Mouse (Mus musculus): Measurements from ENCODE around the gene Ap3b1. TPM values are rescaled to one million over a fixed set of nuclear protein-coding genes. Genes with fewer than 3 reads are reported as not detected.

The Ap3b1 gene
- polyA plus RNA-seq, 1 experiment from 2014 or later: 39.4 TPM

DNA sequence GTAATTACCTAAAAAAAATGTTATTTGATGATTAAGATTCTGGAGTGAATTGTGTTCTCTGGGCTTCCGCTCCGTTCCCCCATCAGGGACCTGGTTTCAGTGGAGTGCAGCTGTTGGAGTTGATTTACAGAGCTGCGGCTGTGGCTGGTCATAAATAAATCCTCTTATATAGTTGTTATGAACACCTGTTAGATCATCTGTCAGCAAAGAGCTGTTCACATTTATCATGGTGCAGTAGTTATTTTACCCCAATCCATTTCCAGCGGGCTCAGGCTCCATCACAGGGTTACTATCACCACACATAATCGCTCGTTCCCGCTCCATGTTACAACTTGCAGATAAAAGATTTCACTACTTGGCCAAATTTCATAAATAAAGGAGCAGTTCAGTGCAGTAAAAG lies 215.1 kb downstream of the Ap3b1 start:
- no peak overlapping the region for H3K9ac ChIP-seq (ENCODE audit: low read length)
- DNase-seq (ENCODE audit: low spot score) (peak; percentile 57), ATAC-seq (ENCODE audit: insufficient number of reproducible peaks, low FRiP score, low TSS enrichment, low read depth) (0 out of 2 replicates have a peak, but pooled peaks have one; percentile 31)
- no peaks in the 10 kb centered on the region for H3K36me3 ChIP-seq (ENCODE audit: control insufficient read depth, insufficient read depth, low read length)
- H3K4me3 ChIP-seq (ENCODE audit: low read depth, low read length): no peak overlapping the region
- no peaks in the 10 kb centered on the region for H3K9me3 ChIP-seq (ENCODE audit: control insufficient read depth, low read length)
- H3K27ac ChIP-seq (replicated peaks; ENCODE audit: low read depth, low read length): no peak overlapping the region
- H3K4me1 ChIP-seq (ENCODE audit: control insufficient read depth, insufficient read depth, low read length): peaks cover 29% of the 10 kb centered on the region
- no peak overlapping the region for H3K4me2 ChIP-seq (ENCODE audit: low read depth, severe bottlenecking)
- H3K27me3 ChIP-seq (ENCODE audit: control insufficient read depth, insufficient read depth, low read length): peaks cover 21% of the 10 kb centered on the region; the same call in 1 of the 2 replicates
- 51% methylated on average over 7 of the region's 7 CpGs for WGBS

DNA sequence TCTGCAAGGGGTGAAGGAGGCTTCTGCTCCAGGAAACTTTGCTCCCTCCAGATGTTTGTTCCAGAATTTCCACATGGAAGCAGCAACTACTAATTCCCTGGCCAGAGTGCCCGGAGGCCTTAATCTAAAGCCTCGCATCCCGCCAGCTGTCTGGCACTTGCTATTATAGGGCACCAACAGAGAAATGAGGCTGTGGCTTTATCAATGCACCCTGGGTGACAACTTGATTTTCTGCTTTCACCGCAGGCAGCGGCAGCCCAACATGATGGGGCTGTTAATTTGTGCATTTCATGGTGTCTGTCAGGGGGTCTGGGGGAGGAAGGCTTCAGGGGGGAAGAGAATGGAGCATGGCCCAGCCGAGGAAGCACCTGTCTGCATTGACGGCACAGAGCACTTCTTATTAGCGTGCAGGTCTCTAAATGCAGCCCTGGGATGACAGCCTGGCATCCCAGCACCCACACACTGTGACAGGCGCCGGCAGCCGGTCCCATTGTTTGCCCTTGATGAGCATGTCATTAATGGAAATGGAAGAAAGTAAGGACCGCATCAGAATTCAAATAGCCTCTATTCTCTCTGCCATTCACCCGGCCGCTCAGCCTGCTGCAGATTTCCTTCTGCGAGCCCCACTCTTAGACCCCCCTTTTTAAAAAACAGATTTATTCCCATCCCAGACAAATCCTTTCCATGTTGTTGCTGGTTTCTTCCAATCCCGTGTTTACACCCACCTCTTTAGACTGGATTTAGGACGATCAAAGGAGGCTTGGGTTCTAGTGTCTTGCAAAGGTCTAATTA lies 217.0 kb downstream of the Ap3b1 start:
- Histone ChIP-seq H3K4me1 (ENCODE audit: control insufficient read depth, insufficient read depth, low read length) (peaks cover 29% of the 10 kb centered on the region), H3K36me3 (ENCODE audit: control insufficient read depth, insufficient read depth, low read length) (no peaks in the 10 kb centered on the region), H3K9me3 (ENCODE audit: control insufficient read depth, low read length) (no peaks in the 10 kb centered on the region), H3K27ac (replicated peaks; ENCODE audit: low read depth, low read length) (no peak overlapping the region), H3K4me3 (ENCODE audit: low read depth, low read length) (no peak overlapping the region), H3K27me3 (ENCODE audit: control insufficient read depth, insufficient read depth, low read length) (peaks cover 21% of the 10 kb centered on the region; the same call in 1 of the 2 replicates), H3K4me2 (ENCODE audit: low read depth, severe bottlenecking) (no peak overlapping the region), H3K9ac (ENCODE audit: low read length) (no peak overlapping the region)
- DNase-seq (ENCODE audit: low spot score) (no peak), ATAC-seq (ENCODE audit: insufficient number of reproducible peaks, low FRiP score, low TSS enrichment, low read depth) (no peak)
- 19% methylated on average over 17 of the region's 17 CpGs for WGBS

DNA sequence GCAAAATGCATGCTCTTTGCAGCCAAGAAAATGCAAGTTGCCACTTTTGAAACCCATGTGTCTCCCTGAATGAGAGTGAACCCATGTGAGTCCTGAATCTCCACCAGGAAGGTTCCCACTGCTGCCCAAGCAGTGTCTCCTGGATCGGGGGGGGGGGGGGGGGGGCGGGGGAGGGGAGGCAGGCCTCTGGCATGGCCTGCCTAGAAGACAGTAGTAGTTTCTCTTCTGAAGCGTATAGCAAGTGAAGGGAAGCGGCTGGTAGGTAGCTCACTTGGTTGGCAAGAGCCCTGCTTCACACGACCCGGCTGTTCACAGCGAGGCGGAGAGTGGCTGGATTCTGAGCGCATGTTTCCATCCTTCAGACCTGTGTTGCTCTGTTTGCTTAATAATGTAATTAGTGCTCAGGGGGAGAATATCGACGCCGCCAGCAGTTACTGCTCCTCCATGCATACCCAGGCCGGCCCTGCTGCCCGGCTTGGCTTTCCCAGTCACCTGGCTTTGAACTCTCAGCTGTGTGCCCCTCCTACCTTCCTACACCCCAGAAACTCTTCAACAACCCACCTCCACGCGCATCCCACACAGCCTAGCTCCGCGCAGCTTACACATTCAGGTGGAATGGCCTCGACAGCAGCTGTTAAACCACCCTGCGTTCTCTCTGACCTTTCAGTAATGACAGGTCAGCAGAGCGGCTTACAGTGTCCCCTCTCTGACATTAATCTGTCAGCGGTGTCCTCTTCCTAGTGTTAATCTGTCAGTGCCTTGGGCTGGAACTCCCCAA lies 217.8 kb downstream of the Ap3b1 start:
- Histone ChIP-seq H3K27me3 (ENCODE audit: control insufficient read depth, insufficient read depth, low read length) (peaks cover 21% of the 10 kb centered on the region; the same call in 1 of the 2 replicates), H3K36me3 (ENCODE audit: control insufficient read depth, insufficient read depth, low read length) (no peaks in the 10 kb centered on the region), H3K4me3 (ENCODE audit: low read depth, low read length) (no peak overlapping the region), H3K4me1 (ENCODE audit: control insufficient read depth, insufficient read depth, low read length) (peaks cover 29% of the 10 kb centered on the region), H3K9ac (ENCODE audit: low read length) (no peak overlapping the region), H3K4me2 (ENCODE audit: low read depth, severe bottlenecking) (no peak overlapping the region; the same call in 1 of the 2 replicates), H3K9me3 (ENCODE audit: control insufficient read depth, low read length) (no peaks in the 10 kb centered on the region), H3K27ac (replicated peaks; ENCODE audit: low read depth, low read length) (no peak overlapping the region)
- no peak; the same call in 1 of the 2 replicates for ATAC-seq (ENCODE audit: insufficient number of reproducible peaks, low FRiP score, low TSS enrichment, low read depth)
- WGBS: 16% methylated on average over 21 of the region's 22 CpGs
- no peak for DNase-seq (ENCODE audit: low spot score)

DNA sequence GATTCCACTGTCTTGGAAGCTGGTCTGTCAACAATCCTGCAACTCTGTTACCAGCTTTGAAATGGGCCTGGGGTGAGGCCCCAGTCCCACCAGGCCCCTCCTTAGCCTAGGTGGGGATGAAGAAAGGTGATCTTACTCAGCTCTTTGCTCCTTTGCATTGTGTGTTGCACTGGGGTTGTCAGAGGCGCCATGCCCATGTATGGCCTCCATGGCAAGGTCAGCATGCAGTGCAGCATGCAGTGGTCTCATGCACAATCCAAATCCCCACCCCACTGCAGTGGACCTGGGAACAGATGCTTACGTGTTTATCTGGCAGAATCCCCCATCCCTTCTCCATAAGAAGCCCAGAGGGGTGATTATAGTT lies 218.4 kb downstream of the Ap3b1 start:
- no peaks in the 10 kb centered on the region for H3K36me3 ChIP-seq (ENCODE audit: control insufficient read depth, insufficient read depth, low read length)
- H3K9me3 ChIP-seq (ENCODE audit: control insufficient read depth, low read length): no peaks in the 10 kb centered on the region
- H3K4me3 ChIP-seq (ENCODE audit: low read depth, low read length): no peak overlapping the region
- ATAC-seq (ENCODE audit: insufficient number of reproducible peaks, low FRiP score, low TSS enrichment, low read depth): no peak
- H3K27ac ChIP-seq (replicated peaks; ENCODE audit: low read depth, low read length): no peak overlapping the region
- DNase-seq (ENCODE audit: low spot score): no peak
- H3K27me3 ChIP-seq (ENCODE audit: control insufficient read depth, insufficient read depth, low read length): peaks cover 21% of the 10 kb centered on the region; the same call in 1 of the 2 replicates
- peaks cover 29% of the 10 kb centered on the region for H3K4me1 ChIP-seq (ENCODE audit: control insufficient read depth, insufficient read depth, low read length)
- H3K9ac ChIP-seq (ENCODE audit: low read length): no peak overlapping the region
- 48% methylated on average over 2 of the region's 2 CpGs for WGBS
- H3K4me2 ChIP-seq (ENCODE audit: low read depth, severe bottlenecking): no peak overlapping the region

DNA sequence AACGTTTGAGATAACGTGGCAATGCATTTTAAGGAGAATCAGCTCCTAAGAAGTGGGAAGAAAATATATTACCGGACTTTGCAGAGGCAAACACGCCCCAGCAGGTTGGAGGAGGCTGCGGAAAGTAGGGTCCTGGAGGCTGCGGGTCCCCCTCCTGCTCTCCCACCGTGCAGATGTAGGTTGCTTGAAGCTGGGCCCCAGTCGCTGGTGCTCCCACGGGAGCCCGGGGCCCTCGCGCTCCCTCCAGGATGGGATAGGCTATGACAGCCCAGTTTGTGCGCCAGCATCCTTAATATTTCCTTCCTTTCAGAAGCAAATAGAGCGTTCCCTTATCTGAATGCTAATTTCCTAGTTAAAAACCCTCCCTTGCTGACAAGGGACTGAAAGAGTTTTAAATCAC lies 236.5 kb downstream of the Ap3b1 start:
- Histone ChIP-seq H3K4me1 (ENCODE audit: control insufficient read depth, insufficient read depth, low read length) (peaks cover 12% of the 10 kb centered on the region), H3K27me3 (ENCODE audit: control insufficient read depth, insufficient read depth, low read length) (peaks cover 35% of the 10 kb centered on the region), H3K36me3 (ENCODE audit: control insufficient read depth, insufficient read depth, low read length) (no peaks in the 10 kb centered on the region), H3K27ac (replicated peaks; ENCODE audit: low read depth, low read length) (no peak overlapping the region), H3K4me2 (ENCODE audit: low read depth, severe bottlenecking) (no peak overlapping the region), H3K9me3 (ENCODE audit: control insufficient read depth, low read length) (no peaks in the 10 kb centered on the region), H3K4me3 (ENCODE audit: low read depth, low read length) (peak overlapping the region; percentile 23; the same call in 1 of the 2 replicates), H3K9ac (ENCODE audit: low read length) (no peak overlapping the region)
- 4% methylated on average over 14 of the region's 14 CpGs for WGBS
- peak; percentile 34 for DNase-seq (ENCODE audit: low spot score)
- no peak for ATAC-seq (ENCODE audit: insufficient number of reproducible peaks, low FRiP score, low TSS enrichment, low read depth)

DNA sequence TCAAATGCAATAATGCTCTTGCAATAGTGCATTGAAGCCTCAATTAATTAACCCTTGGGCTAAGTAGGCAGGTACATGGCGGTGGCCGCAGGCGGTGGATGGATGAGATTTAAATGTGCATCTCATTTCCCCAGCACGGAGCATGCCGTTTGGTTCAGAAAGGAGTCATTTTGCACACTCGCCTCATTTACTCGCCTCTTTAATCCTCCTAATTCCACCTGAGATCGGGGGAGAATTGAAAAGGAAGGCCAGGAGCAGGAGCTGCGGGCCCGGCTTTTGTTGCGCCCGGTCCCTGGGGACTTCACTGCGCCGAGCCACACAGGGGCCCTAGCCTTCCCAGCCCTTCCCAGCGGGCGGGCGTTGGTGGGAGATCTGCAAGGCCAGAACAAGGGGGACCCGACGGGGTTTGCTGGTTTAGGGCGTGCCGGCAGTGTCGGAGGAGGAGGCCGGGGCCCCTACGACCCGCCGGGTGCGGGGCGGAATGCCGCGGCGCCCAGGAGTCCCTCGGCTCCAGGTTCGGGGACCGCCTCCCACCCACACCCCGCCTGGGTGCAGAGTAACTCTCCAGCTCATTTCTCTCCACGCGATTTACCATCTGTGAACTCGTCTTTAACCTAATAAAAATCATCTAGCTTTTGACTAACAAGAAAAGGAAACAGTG lies 237.1 kb downstream of the Ap3b1 start:
- under 1% methylated on average over 38 of the region's 38 CpGs for whole genome bisulfite sequencing
- no peak overlapping the region for H3K27ac ChIP-seq (replicated peaks; ENCODE audit: low read depth, low read length)
- peak; percentile 60 for DNase-seq (ENCODE audit: low spot score)

DNA sequence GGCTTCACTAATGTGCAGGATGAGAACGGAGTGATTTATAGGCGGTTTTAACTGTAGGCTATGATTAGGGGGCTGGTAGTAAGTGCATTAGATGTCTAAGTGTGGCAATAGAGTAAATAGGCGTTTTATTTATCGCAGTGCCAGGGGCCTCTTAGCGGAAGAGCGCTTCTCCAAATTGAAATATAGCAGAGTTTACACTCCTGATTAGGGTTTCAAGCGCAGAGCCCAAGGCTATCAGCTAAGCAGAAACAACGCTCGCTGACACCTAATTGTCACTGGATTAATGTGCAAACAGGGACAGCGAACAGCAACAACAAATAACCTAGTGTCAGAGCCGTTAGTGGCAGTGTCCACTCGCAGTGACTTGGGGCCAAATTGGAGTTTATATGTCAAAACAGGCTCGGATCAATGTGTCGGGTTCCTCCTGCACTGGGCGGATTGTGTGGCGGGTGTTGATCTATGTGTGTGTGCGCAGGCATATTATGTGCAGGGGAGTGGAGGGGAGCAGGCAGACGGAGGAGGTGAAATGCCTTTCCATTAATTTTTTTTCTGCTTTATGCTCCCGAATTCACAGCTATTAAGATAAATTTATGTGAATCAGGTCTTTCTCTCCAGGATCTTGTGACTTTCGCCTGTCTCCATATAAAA lies 237.8 kb downstream of the Ap3b1 start:
- Histone ChIP-seq H3K27ac (replicated peaks; ENCODE audit: low read depth, low read length) (no peak overlapping the region), H3K9me3 (ENCODE audit: control insufficient read depth, low read length) (no peaks in the 10 kb centered on the region), H3K4me1 (ENCODE audit: control insufficient read depth, insufficient read depth, low read length) (peaks cover 12% of the 10 kb centered on the region), H3K36me3 (ENCODE audit: control insufficient read depth, insufficient read depth, low read length) (no peaks in the 10 kb centered on the region), H3K4me3 (ENCODE audit: low read depth, low read length) (peak overlapping the region; percentile 23), H3K27me3 (ENCODE audit: control insufficient read depth, insufficient read depth, low read length) (peaks cover 35% of the 10 kb centered on the region), H3K4me2 (ENCODE audit: low read depth, severe bottlenecking) (peak overlapping the region; percentile 48), H3K9ac (ENCODE audit: low read length) (no peak overlapping the region)
- WGBS: 5% methylated on average over 20 of the region's 20 CpGs
- DNase-seq (ENCODE audit: low spot score): peak; percentile 47
- ATAC-seq (ENCODE audit: insufficient number of reproducible peaks, low FRiP score, low TSS enrichment, low read depth): no peak

More for the DNA sequence above, 237.1 kb downstream of the Ap3b1 start:
- Histone ChIP-seq H3K9me3 (ENCODE audit: control insufficient read depth, low read length) (no peaks in the 10 kb centered on the region), H3K4me3 (ENCODE audit: low read depth, low read length) (peak overlapping the region; percentile 23), H3K36me3 (ENCODE audit: control insufficient read depth, insufficient read depth, low read length) (no peaks in the 10 kb centered on the region), H3K9ac (ENCODE audit: low read length) (peak overlapping the region; percentile 13; the same call in 1 of the 2 replicates), H3K27me3 (ENCODE audit: control insufficient read depth, insufficient read depth, low read length) (peaks cover 35% of the 10 kb centered on the region), H3K4me1 (ENCODE audit: control insufficient read depth, insufficient read depth, low read length) (peaks cover 12% of the 10 kb centered on the region), H3K4me2 (ENCODE audit: low read depth, severe bottlenecking) (peak overlapping the region; percentile 48)
- no peak for ATAC-seq (ENCODE audit: insufficient number of reproducible peaks, low FRiP score, low TSS enrichment, low read depth)

DNA sequence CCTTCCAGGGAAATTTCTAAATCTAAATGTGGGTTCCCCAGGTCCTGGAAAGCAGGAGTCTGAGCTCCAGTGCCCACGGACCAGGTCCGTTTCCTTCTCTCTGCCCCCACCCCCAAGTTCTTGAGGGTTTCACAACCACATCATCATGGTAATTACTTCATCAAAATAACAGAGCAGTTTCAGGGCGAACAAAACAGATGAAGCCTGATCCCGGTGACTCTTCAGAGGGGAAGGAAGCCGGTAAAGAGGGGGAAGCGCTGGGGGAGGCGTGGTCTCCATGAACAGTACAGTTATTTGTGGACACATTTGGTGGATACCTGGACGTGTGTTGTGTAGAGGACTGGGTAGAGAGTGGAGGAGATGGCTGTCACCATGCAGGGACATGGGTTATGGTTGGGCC lies 241.0 kb downstream of the Ap3b1 start:
- no peak overlapping the region for H3K4me3 ChIP-seq (ENCODE audit: low read depth, low read length)
- H3K9me3 ChIP-seq (ENCODE audit: control insufficient read depth, low read length): no peaks in the 10 kb centered on the region
- peaks cover 29% of the 10 kb centered on the region for H3K27me3 ChIP-seq (ENCODE audit: control insufficient read depth, insufficient read depth, low read length)
- no peak overlapping the region for H3K9ac ChIP-seq (ENCODE audit: low read length)
- ATAC-seq (ENCODE audit: insufficient number of reproducible peaks, low FRiP score, low TSS enrichment, low read depth) (no peak), DNase-seq (ENCODE audit: low spot score) (no peak)
- H3K4me1 ChIP-seq (ENCODE audit: control insufficient read depth, insufficient read depth, low read length): peaks cover 12% of the 10 kb centered on the region
- no peak overlapping the region for H3K27ac ChIP-seq (replicated peaks; ENCODE audit: low read depth, low read length)
- no peaks in the 10 kb centered on the region for H3K36me3 ChIP-seq (ENCODE audit: control insufficient read depth, insufficient read depth, low read length)
- WGBS: 45% methylated on average over 8 of the region's 8 CpGs
- H3K4me2 ChIP-seq (ENCODE audit: low read depth, severe bottlenecking): no peak overlapping the region
